Mouse (Mus musculus): Measurements from ENCODE around the gene Extl2. TPM values are rescaled to one million over a fixed set of nuclear protein-coding genes. Genes with fewer than 3 reads are reported as not detected.

Extl2 gene
- polyA plus RNA-seq, 1 experiment from 2014 or later: 18.9 TPM

DNA sequence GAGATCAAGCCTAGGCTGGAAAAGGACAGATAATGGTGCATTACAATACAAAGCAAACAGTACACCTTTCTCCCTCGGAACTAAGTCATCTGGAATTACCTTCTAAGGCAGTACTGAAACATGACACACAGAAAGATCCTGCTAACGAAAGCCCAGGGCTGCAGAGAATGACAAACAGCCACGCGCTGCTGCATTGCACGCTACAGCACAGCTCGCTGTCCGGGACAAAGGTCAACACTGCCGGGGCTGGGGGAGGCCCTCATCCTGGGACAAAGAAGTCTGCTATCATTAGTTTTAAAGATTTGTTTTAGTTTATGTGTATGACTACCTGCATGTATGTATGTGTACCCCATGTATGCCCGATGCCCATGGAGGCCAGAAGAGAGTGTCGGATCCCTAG, 14.2 kb upstream of the Extl2 start:
- H3K9me3 ChIP-seq (replicated peaks; ENCODE audit: control insufficient read depth, low read length): no peaks in the 10 kb centered on the region; the same call in 1 of the 2 replicates
- H3K4me1 ChIP-seq (ENCODE audit: control insufficient read depth, insufficient read depth, low read length): peaks cover 5% of the 10 kb centered on the region
- no peak overlapping the region for H3K9ac ChIP-seq (ENCODE audit: low read length)
- no peak overlapping the region for H3K27ac ChIP-seq (ENCODE audit: low read length)
- ATAC-seq (replicated peaks; ENCODE audit: extremely low read depth, insufficient read depth, low FRiP score): no peak
- WGBS: 88% methylated on average over 10 of the region's 10 CpGs
- no peak overlapping the region for H3K4me3 ChIP-seq (ENCODE audit: low read length)
- H3K27me3 ChIP-seq (ENCODE audit: control insufficient read depth, insufficient read depth, low read length): no peaks in the 10 kb centered on the region
- no peak overlapping the region for H3K4me2 ChIP-seq (ENCODE audit: low read depth, low read length)
- peaks cover 16% of the 10 kb centered on the region for H3K36me3 ChIP-seq (ENCODE audit: control insufficient read depth, insufficient read depth)

- Histone ChIP-seq H3K4me2 (ENCODE audit: low read depth, low read length) (no peak overlapping the region), H3K4me3 (ENCODE audit: low read length) (no peak overlapping the region), H3K9me3 (replicated peaks; ENCODE audit: control insufficient read depth, low read length) (no peaks in the 10 kb centered on the region; the same call in 1 of the 2 replicates), H3K27me3 (ENCODE audit: control insufficient read depth, insufficient read depth, low read length) (no peaks in the 10 kb centered on the region), H3K4me1 (ENCODE audit: control insufficient read depth, insufficient read depth, low read length) (peaks cover 3% of the 10 kb centered on the region), H3K9ac (ENCODE audit: low read length) (no peak overlapping the region), H3K27ac (ENCODE audit: low read length) (no peak overlapping the region), H3K36me3 (ENCODE audit: control insufficient read depth, insufficient read depth) (peaks cover 16% of the 10 kb centered on the region)
- no peak for ATAC-seq (replicated peaks; ENCODE audit: extremely low read depth, insufficient read depth, low FRiP score)
- WGBS: 87% methylated on average over 5 of the region's 5 CpGs
Measured at GRCm38 (mm10) chr3:115996929-115997328, 10.3 kb upstream of the Extl2 start.

GRCm38 (mm10) chr3:116006284-116006977, 831 bp upstream of the Extl2 start:
- H3K9ac ChIP-seq (ENCODE audit: low read length): peak overlapping the region; percentile 97
- ATAC-seq (replicated peaks; ENCODE audit: extremely low read depth, insufficient read depth, low FRiP score): 0 out of 2 replicates have a peak, but pooled peaks have one; percentile 4
- 7% methylated on average over 12 of the region's 12 CpGs for WGBS

GRCm38 (mm10) chr3:116007941-116008440, 729 bp downstream of the Extl2 start:
- ATAC-seq (replicated peaks; ENCODE audit: extremely low read depth, insufficient read depth, low FRiP score): peak; percentile 32
- peak overlapping the region; percentile 98 for H3K4me3 ChIP-seq (ENCODE audit: low read length)
- H3K9me3 ChIP-seq (replicated peaks; ENCODE audit: control insufficient read depth, low read length): no peaks in the 10 kb centered on the region
- H3K9ac ChIP-seq (ENCODE audit: low read length): peak overlapping the region; percentile 97
- 0% methylated on average over 12 of the region's 12 CpGs for WGBS
- peaks cover 4% of the 10 kb centered on the region; the same call in 1 of the 2 replicates for H3K36me3 ChIP-seq (ENCODE audit: control insufficient read depth, insufficient read depth)
- peaks cover 18% of the 10 kb centered on the region for H3K4me1 ChIP-seq (ENCODE audit: control insufficient read depth, insufficient read depth, low read length)
- H3K4me2 ChIP-seq (ENCODE audit: low read depth, low read length): peak overlapping the region; percentile 99
- peak overlapping the region; percentile 86 for H3K27ac ChIP-seq (ENCODE audit: low read length)
- no peaks in the 10 kb centered on the region for H3K27me3 ChIP-seq (ENCODE audit: control insufficient read depth, insufficient read depth, low read length)

More at GRCm38 (mm10) chr3:116006284-116006977, 831 bp upstream of the Extl2 start:
- H3K4me3 ChIP-seq (ENCODE audit: low read length): peak overlapping the region; percentile 98
- H3K4me2 ChIP-seq (ENCODE audit: low read depth, low read length): peak overlapping the region; percentile 99
- peaks cover 16% of the 10 kb centered on the region for H3K4me1 ChIP-seq (ENCODE audit: control insufficient read depth, insufficient read depth, low read length)
- H3K36me3 ChIP-seq (ENCODE audit: control insufficient read depth, insufficient read depth): peaks cover 9% of the 10 kb centered on the region
- H3K27me3 ChIP-seq (ENCODE audit: control insufficient read depth, insufficient read depth, low read length): no peaks in the 10 kb centered on the region
- peak overlapping the region; percentile 86 for H3K27ac ChIP-seq (ENCODE audit: low read length)
- no peaks in the 10 kb centered on the region for H3K9me3 ChIP-seq (replicated peaks; ENCODE audit: control insufficient read depth, low read length)

GRCm38 (mm10) chr3:116009622-116010344, 2.5 kb downstream of the Extl2 start:
- Histone ChIP-seq H3K4me1 (ENCODE audit: control insufficient read depth, insufficient read depth, low read length) (peaks cover 18% of the 10 kb centered on the region), H3K4me3 (ENCODE audit: low read length) (no peak overlapping the region), H3K9ac (ENCODE audit: low read length) (no peak overlapping the region), H3K9me3 (replicated peaks; ENCODE audit: control insufficient read depth, low read length) (no peaks in the 10 kb centered on the region), H3K27me3 (ENCODE audit: control insufficient read depth, insufficient read depth, low read length) (no peaks in the 10 kb centered on the region), H3K27ac (ENCODE audit: low read length) (no peak overlapping the region), H3K4me2 (ENCODE audit: low read depth, low read length) (no peak overlapping the region), H3K36me3 (ENCODE audit: control insufficient read depth, insufficient read depth) (0 out of 2 replicates have a peak, but pooled peaks cover 2% of the 10 kb centered on the region)
- 83% methylated on average over 17 of the region's 17 CpGs for WGBS
- no peak for ATAC-seq (replicated peaks; ENCODE audit: extremely low read depth, insufficient read depth, low FRiP score)

DNA sequence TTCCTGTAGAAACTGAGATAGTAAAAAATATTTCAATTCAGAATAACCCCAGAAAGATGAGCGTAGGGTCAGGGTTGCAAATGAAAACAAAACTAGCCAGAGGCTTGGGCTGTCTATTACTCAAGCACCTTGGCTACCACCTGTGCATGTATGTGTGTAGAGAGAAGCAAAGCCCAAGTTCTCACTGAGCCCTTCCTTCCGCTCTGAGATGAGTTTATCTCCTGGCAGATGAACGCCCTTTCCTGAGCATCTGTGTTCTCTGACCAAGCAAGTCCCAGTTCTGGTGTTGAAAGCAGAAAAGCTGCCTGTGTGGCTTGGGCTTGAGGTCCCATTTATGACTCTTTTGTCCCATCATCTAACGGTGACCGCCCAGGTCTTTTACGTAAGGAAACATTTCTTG, 7.6 kb downstream of the Extl2 start:
- Histone ChIP-seq H3K36me3 (ENCODE audit: control insufficient read depth, insufficient read depth) (no peaks in the 10 kb centered on the region), H3K9me3 (replicated peaks; ENCODE audit: control insufficient read depth, low read length) (no peaks in the 10 kb centered on the region), H3K9ac (ENCODE audit: low read length) (no peak overlapping the region), H3K27me3 (ENCODE audit: control insufficient read depth, insufficient read depth, low read length) (no peaks in the 10 kb centered on the region), H3K4me1 (ENCODE audit: control insufficient read depth, insufficient read depth, low read length) (peaks cover 2% of the 10 kb centered on the region; the same call in 1 of the 2 replicates), H3K27ac (ENCODE audit: low read length) (no peak overlapping the region), H3K4me3 (ENCODE audit: low read length) (no peak overlapping the region), H3K4me2 (ENCODE audit: low read depth, low read length) (no peak overlapping the region)
- ATAC-seq (replicated peaks; ENCODE audit: extremely low read depth, insufficient read depth, low FRiP score): no peak
- 93% methylated on average over 6 of the region's 6 CpGs for WGBS

DNA sequence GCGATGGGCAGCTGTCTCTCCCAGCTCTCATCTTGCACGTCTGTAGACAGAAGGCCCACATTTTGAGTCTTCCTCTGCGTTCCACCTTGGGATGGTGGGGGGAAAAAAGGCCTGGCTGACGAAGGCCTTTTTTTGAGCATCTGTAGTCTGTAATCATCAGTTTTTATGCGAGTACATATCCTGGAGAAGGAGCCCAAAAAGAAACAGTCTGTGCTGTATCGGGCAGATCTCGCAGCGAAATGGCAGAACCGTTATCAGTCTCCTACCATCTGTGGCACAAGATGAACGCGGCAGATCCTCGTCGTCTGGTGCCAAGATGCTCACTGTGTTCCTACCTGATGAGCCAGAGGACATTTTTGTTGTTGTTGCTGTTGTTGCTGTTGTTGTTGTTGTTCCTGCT, 8.9 kb downstream of the Extl2 start:
- Histone ChIP-seq H3K9me3 (replicated peaks; ENCODE audit: control insufficient read depth, low read length) (no peaks in the 10 kb centered on the region), H3K36me3 (ENCODE audit: control insufficient read depth, insufficient read depth) (no peaks in the 10 kb centered on the region), H3K27me3 (ENCODE audit: control insufficient read depth, insufficient read depth, low read length) (no peaks in the 10 kb centered on the region), H3K4me3 (ENCODE audit: low read length) (no peak overlapping the region), H3K9ac (ENCODE audit: low read length) (no peak overlapping the region; the same call in 1 of the 2 replicates), H3K27ac (ENCODE audit: low read length) (no peak overlapping the region), H3K4me2 (ENCODE audit: low read depth, low read length) (no peak overlapping the region), H3K4me1 (ENCODE audit: control insufficient read depth, insufficient read depth, low read length) (peaks cover 2% of the 10 kb centered on the region; the same call in 1 of the 2 replicates)
- no peak for ATAC-seq (replicated peaks; ENCODE audit: extremely low read depth, insufficient read depth, low FRiP score)
- WGBS: 95% methylated on average over 13 of the region's 13 CpGs

DNA sequence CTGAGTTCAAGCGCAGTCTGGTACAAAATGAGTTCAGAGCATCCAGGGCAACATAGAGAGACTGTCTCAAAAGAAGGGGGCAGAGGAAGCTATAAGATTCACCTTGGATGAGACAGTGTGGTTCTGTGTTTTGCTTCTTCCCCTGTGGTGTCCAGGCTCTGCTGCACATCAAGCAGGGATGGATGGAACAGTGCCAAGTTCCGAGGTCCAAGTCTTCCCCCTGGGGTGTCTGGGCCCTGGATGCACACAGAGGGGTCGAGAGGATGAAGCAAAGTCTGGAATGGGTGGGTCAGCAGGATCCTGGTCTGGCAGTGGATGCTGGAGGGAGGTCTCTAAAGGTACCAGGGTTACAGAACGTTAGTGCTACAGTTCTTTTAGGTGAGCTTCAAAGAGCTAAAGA, 11.3 kb downstream of the Extl2 start:
- Histone ChIP-seq H3K27me3 (ENCODE audit: control insufficient read depth, insufficient read depth, low read length) (no peaks in the 10 kb centered on the region), H3K36me3 (ENCODE audit: control insufficient read depth, insufficient read depth) (no peaks in the 10 kb centered on the region), H3K4me3 (ENCODE audit: low read length) (no peak overlapping the region), H3K4me1 (ENCODE audit: control insufficient read depth, insufficient read depth, low read length) (no peaks in the 10 kb centered on the region), H3K27ac (ENCODE audit: low read length) (no peak overlapping the region), H3K4me2 (ENCODE audit: low read depth, low read length) (no peak overlapping the region), H3K9ac (ENCODE audit: low read length) (no peak overlapping the region), H3K9me3 (replicated peaks; ENCODE audit: control insufficient read depth, low read length) (no peaks in the 10 kb centered on the region)
- 60% methylated on average over 4 of the region's 4 CpGs for WGBS
- no peak for ATAC-seq (replicated peaks; ENCODE audit: extremely low read depth, insufficient read depth, low FRiP score)

DNA sequence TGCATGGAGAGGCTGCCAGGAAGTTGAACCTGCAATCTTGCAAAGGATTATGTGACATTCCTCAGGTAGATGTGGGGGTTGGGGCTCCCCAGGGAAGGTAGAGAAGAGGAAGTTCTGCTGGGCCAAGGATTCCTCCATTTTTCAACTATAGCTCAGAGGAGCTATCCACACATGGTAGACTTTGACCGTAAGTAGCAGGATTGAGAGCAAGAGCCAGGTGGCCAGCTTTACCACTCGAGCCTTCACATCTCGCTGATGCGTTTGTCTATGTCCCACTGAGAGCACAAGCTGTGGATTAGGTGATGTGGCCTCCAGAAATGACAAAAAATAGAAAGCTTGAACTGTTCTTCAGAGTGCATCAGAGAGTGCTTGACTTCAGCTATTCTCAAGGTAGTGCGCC, 11.9 kb downstream of the Extl2 start:
- H3K27me3 ChIP-seq (ENCODE audit: control insufficient read depth, insufficient read depth, low read length): no peaks in the 10 kb centered on the region
- H3K9me3 ChIP-seq (replicated peaks; ENCODE audit: control insufficient read depth, low read length): no peaks in the 10 kb centered on the region
- 86% methylated on average over 5 of the region's 5 CpGs for WGBS
- H3K27ac ChIP-seq (ENCODE audit: low read length): no peak overlapping the region
- H3K36me3 ChIP-seq (ENCODE audit: control insufficient read depth, insufficient read depth): no peaks in the 10 kb centered on the region
- H3K9ac ChIP-seq (ENCODE audit: low read length): no peak overlapping the region
- no peaks in the 10 kb centered on the region for H3K4me1 ChIP-seq (ENCODE audit: control insufficient read depth, insufficient read depth, low read length)
- H3K4me2 ChIP-seq (ENCODE audit: low read depth, low read length): no peak overlapping the region
- no peak for ATAC-seq (replicated peaks; ENCODE audit: extremely low read depth, insufficient read depth, low FRiP score)
- no peak overlapping the region for H3K4me3 ChIP-seq (ENCODE audit: low read length)

Data from heart, embryonic 16.5 days (tissue).